Mouse (Mus musculus) MEL (cell line): ENCODE measurements around the gene S100pbp. TPM values are rescaled to one million over a fixed set of nuclear protein-coding genes. Genes with fewer than 3 reads are reported as not detected.

Experiments
- DNase-seq: peaks from one replicate; pipeline ENCODE4 v3.0.0; 2011; ENCODE audit warnings: low read depth, low spot score
- H3K27ac ChIP-seq: 2 replicates; pipeline ENCODE4 v1.5.1; 2012; ENCODE audit warnings: low read depth, mild to moderate bottlenecking, control low read depth, low read length, moderate library complexity; ENCODE audit not compliant: control insufficient read depth
- H3K27me3 ChIP-seq, 2 experiments: fragments of 150-350 bp in 1 of 2; sonication (generic) in 1 of 2; 2 replicates each; pipeline ENCODE4 v1.6.1; 2012; ENCODE audit warnings: low read length in 2 of 2, mild to moderate bottlenecking in 2 of 2, improper control_type of control experiment in 1 of 2, moderate library complexity in 1 of 2; ENCODE audit not compliant: insufficient read depth in 2 of 2, control insufficient read depth in 1 of 2
- H3K36me3 ChIP-seq, 2 experiments: 2 replicates each; pipeline ENCODE4 v1.6.1; 2012 to 2014; ENCODE audit warnings: low read length in 2 of 2, improper control_type of control experiment in 1 of 2, inconsistent platforms in 1 of 2, mild to moderate bottlenecking in 1 of 2; ENCODE audit not compliant: insufficient read depth in 2 of 2, control insufficient read depth in 1 of 2
- H3K4me1 ChIP-seq, 2 experiments: fragments of 150-350 bp in 1 of 2; sonication (generic) in 1 of 2; 2 replicates each; pipeline ENCODE4 v1.6.1; 2012; ENCODE audit warnings: low read length in 2 of 2, improper control_type of control experiment in 1 of 2, mild to moderate bottlenecking in 1 of 2; ENCODE audit not compliant: insufficient read depth in 2 of 2, control insufficient read depth in 1 of 2
- H3K4me3 ChIP-seq, 2 experiments: fragments of 150-350 bp in 1 of 2; sonication (generic) in 1 of 2; 2 replicates each; pipeline ENCODE4 v1.5.1; 2012; ENCODE audit warnings: low read depth in 2 of 2, low read length in 2 of 2, mild to moderate bottlenecking in 2 of 2, moderate library complexity in 2 of 2, control low read depth in 1 of 2, improper control_type of control experiment in 1 of 2; ENCODE audit not compliant: control insufficient read depth in 1 of 2, insufficient read depth in 1 of 2
- H3K79me2 ChIP-seq: 2 replicates; pipeline ENCODE4 v1.6.1; 2012; ENCODE audit warnings: mild to moderate bottlenecking, low read length, moderate library complexity; ENCODE audit not compliant: control insufficient read depth, poor library complexity, insufficient read depth
- H3K9ac ChIP-seq: 2 replicates; pipeline ENCODE4 v1.6.1; 2012; ENCODE audit warnings: low read depth, mild to moderate bottlenecking, control low read depth, low read length, moderate library complexity; ENCODE audit not compliant: control insufficient read depth, poor library complexity, severe bottlenecking
- H3K9me3 ChIP-seq: fragments of 150-350 bp; sonication (generic); replicated peaks from 2 replicates; pipeline ENCODE4 v1.6.1; 2012; ENCODE audit warnings: mild to moderate bottlenecking, low read length, improper control_type of control experiment, moderate library complexity; ENCODE audit not compliant: insufficient read depth
- CHD1 ChIP-seq: IDR thresholded peaks from 2 replicates; pipeline ENCODE4 v1.6.1; 2012; ENCODE audit warnings: low read depth, mild to moderate bottlenecking, inconsistent platforms, low read length, improper control_type of control experiment
- CHD2 ChIP-seq: IDR thresholded peaks from 2 replicates; pipeline ENCODE4 v1.6.1; 2011; ENCODE audit warnings: low read length, improper control_type of control experiment
- CTCF ChIP-seq, 3 experiments: IDR thresholded peaks in 2 of 3; conservative IDR thresholded peaks in 1 of 3; 2 replicates each; pipeline ENCODE4 v1.5.1; 2011 to 2012; ENCODE audit warnings: low read length in 3 of 3, low read depth in 2 of 3, mild to moderate bottlenecking in 2 of 3, improper control_type of control experiment in 1 of 3, inconsistent platforms in 1 of 3, mixed read lengths in 1 of 3, moderate library complexity in 1 of 3; ENCODE audit not compliant: control insufficient read depth in 1 of 3, insufficient read depth in 1 of 3, poor library complexity in 1 of 3, severe bottlenecking in 1 of 3
- E2F4 ChIP-seq: IDR thresholded peaks from 2 replicates; pipeline ENCODE4 v1.6.1; 2011; ENCODE audit warnings: low read depth, low read length, improper control_type of control experiment, borderline replicate concordance
- ELF1 ChIP-seq: IDR thresholded peaks from 2 replicates; pipeline ENCODE4 v1.6.1; 2014; ENCODE audit warnings: low read depth, mild to moderate bottlenecking, inconsistent platforms, low read length, improper control_type of control experiment, moderate library complexity
- EP300 ChIP-seq, 2 experiments: IDR thresholded peaks; 2 replicates each; pipeline ENCODE4 v1.6.1; 2011; ENCODE audit warnings: improper control_type of control experiment in 2 of 2, low read length in 2 of 2, low read depth in 1 of 2, mild to moderate bottlenecking in 1 of 2
- GABPA ChIP-seq: IDR thresholded peaks from 2 replicates; pipeline ENCODE4 v1.6.1; 2012; ENCODE audit warnings: low read depth, mild to moderate bottlenecking, inconsistent platforms, low read length, improper control_type of control experiment, moderate library complexity
- HCFC1 ChIP-seq: IDR thresholded peaks from 2 replicates; pipeline ENCODE4 v1.6.1; 2012; ENCODE audit warnings: low read depth, mild to moderate bottlenecking, inconsistent platforms, low read length, improper control_type of control experiment, moderate library complexity
- KAT2A ChIP-seq: conservative IDR thresholded peaks from 2 replicates; pipeline ENCODE4 v1.6.1; 2012; ENCODE audit warnings: low read depth, low read length, improper control_type of control experiment, inconsistent platforms
- MAFK ChIP-seq: IDR thresholded peaks from 2 replicates; pipeline ENCODE4 v1.6.1; 2011; ENCODE audit warnings: low read depth, mild to moderate bottlenecking, low read length, improper control_type of control experiment, borderline replicate concordance
- MAX ChIP-seq: IDR thresholded peaks from 2 replicates; pipeline ENCODE4 v1.6.1; 2011; ENCODE audit warnings: low read length, improper control_type of control experiment
- MEF2A ChIP-seq: IDR thresholded peaks from 2 replicates; pipeline ENCODE4 v1.6.1; 2014; ENCODE audit warnings: low read depth, mild to moderate bottlenecking, inconsistent platforms, low read length, improper control_type of control experiment; ENCODE audit not compliant: poor library complexity, insufficient replicate concordance, severe bottlenecking; ENCODE audit errors: extremely low read depth
- MXI1 ChIP-seq: IDR thresholded peaks from 2 replicates; pipeline ENCODE4 v1.6.1; 2011; ENCODE audit warnings: mild to moderate bottlenecking, low read depth, low read length, improper control_type of control experiment
- MYC ChIP-seq: IDR thresholded peaks from 2 replicates; pipeline ENCODE4 v1.6.1; 2011; ENCODE audit warnings: low read depth, mild to moderate bottlenecking, low read length, improper control_type of control experiment, moderate library complexity
- POLR2A ChIP-seq, 2 experiments: IDR thresholded peaks; 2 replicates each; pipeline ENCODE4 v1.6.1; 2011 to 2012; ENCODE audit warnings: low read length in 2 of 2, mild to moderate bottlenecking in 2 of 2, control low read depth in 1 of 2, improper control_type of control experiment in 1 of 2, low read depth in 1 of 2, moderate library complexity in 1 of 2; ENCODE audit not compliant: control insufficient read depth in 1 of 2, insufficient read depth in 1 of 2, poor library complexity in 1 of 2
- POLR2AphosphoS5 ChIP-seq: IDR thresholded peaks from 2 replicates; pipeline ENCODE4 v1.6.1; 2012; ENCODE audit warnings: low read depth, borderline replicate concordance, mild to moderate bottlenecking, inconsistent platforms, low read length, moderate library complexity, mixed read lengths
- RAD21 ChIP-seq: IDR thresholded peaks from 2 replicates; pipeline ENCODE4 v1.6.1; 2011; ENCODE audit warnings: mild to moderate bottlenecking, low read depth, low read length, improper control_type of control experiment
- TAL1 ChIP-seq: IDR thresholded peaks from 2 replicates; pipeline ENCODE4 v1.6.1; 2012; ENCODE audit warnings: mild to moderate bottlenecking, inconsistent platforms, low read length, moderate library complexity, mixed read lengths
- TBP ChIP-seq: IDR thresholded peaks from 2 replicates; pipeline ENCODE4 v1.8.0; 2011; ENCODE audit warnings: low read depth, low read length, improper control_type of control experiment
- TCF12 ChIP-seq: IDR thresholded peaks from 2 replicates; pipeline ENCODE4 v1.6.1; 2014; ENCODE audit warnings: low read depth, mild to moderate bottlenecking, inconsistent platforms, low read length, improper control_type of control experiment, moderate library complexity
- UBTF ChIP-seq: IDR thresholded peaks from 2 replicates; pipeline ENCODE4 v1.6.1; 2012; ENCODE audit warnings: low read depth, mild to moderate bottlenecking, inconsistent platforms, low read length, improper control_type of control experiment, moderate library complexity, borderline replicate concordance; ENCODE audit not compliant: insufficient read depth
- ZKSCAN1 ChIP-seq: IDR thresholded peaks from 2 replicates; pipeline ENCODE4 v1.6.1; 2012; ENCODE audit warnings: low read depth, mild to moderate bottlenecking, inconsistent platforms, low read length, improper control_type of control experiment, moderate library complexity
- ZMIZ1 ChIP-seq: IDR thresholded peaks from 2 replicates; pipeline ENCODE4 v1.6.1; 2012; ENCODE audit warnings: low read depth, mild to moderate bottlenecking, inconsistent platforms, low read length, improper control_type of control experiment, moderate library complexity
- ZNF384 ChIP-seq: IDR thresholded peaks from 2 replicates; pipeline ENCODE4 v1.6.1; 2012; ENCODE audit warnings: low read depth, mild to moderate bottlenecking, inconsistent platforms, low read length, improper control_type of control experiment
- polyA plus RNA-seq, 2 experiments: library from polyadenylated mRNA; stranded (reverse) in 1 of 2; unstranded in 1 of 2; fragments of >175 nt in 1 of 2; fragments of >200 nt in 1 of 2; gene quantifications; 2 replicates each; pipeline versions ENCODE4 v1.2.1 to v1.2.4; 2012; ENCODE audit warnings: low replicate concordance in 2 of 2, low read depth in 1 of 2; ENCODE audit not compliant: insufficient read length in 2 of 2, insufficient read depth in 1 of 2, missing spikeins in 1 of 2
- total RNA-seq: library from RNA; depleted of rRNA; stranded (reverse); fragments of 300-350 nt; gene quantifications from 2 replicates; pipeline ENCODE4 v1.2.3, GENCODE M21; 2012

The S100pbp gene
- total and polyA plus RNA-seq, 3 experiments = 11.6 to 28.3 TPM; not detected in 1

GRCm38 (mm10) chr4:129145411-129145810 lies 44.1 kb downstream of the S100pbp start:
- no peaks in the 10 kb centered on the region for H3K9me3 ChIP-seq
- peaks cover 0 to 25% of the 10 kb centered on the region in 2 experiments; a peak in 2 of 4 replicates for H3K36me3 ChIP-seq
- no peaks in the 10 kb centered on the region for H3K79me2 ChIP-seq
- TF ChIP-seq MEF2A (no peak), MYC (no peak), CHD2 (no peak), MAX (no peak), UBTF (no peak), POLR2A (IDR thresholded peaks at IDR 0.05; ENCODE audit: control insufficient read depth in 1 of 2, insufficient read depth in 1 of 2, low read depth in 1 of 2, low read length in 2 of 2, poor library complexity in 1 of 2) (no peak), EP300 (IDR thresholded peaks at IDR 0.05; ENCODE audit: low read depth in 1 of 2, low read length in 2 of 2) (no peak), KAT2A (no peak)
- peaks cover 16 to 25% of the 10 kb centered on the region in 2 experiments for H3K4me1 ChIP-seq
- H3K4me3 ChIP-seq = no peak overlapping the region
- no peak overlapping the region for H3K27ac ChIP-seq
- H3K27me3 ChIP-seq = no peaks in the 10 kb centered on the region
- no peak for DNase-seq
- no peak overlapping the region for H3K9ac ChIP-seq

- H3K4me1 ChIP-seq = peaks cover 24 to 33% of the 10 kb centered on the region in 2 experiments
- H3K27ac ChIP-seq = no peak overlapping the region
- no peak overlapping the region for H3K4me3 ChIP-seq
- TF ChIP-seq CTCF (IDR thresholded peaks at IDR 0.05 in 2 of 3, conservative IDR thresholded peaks at IDR 0.05 in 1 of 3; ENCODE audit: control insufficient read depth in 1 of 3, insufficient read depth in 1 of 3, low read depth in 2 of 3, low read length in 3 of 3, poor library complexity in 1 of 3, severe bottlenecking in 1 of 3) (no peak), CHD1 (no peak), TBP (no peak), ZKSCAN1 (no peak), HCFC1 (no peak), MAFK (no peak), CHD2 (no peak), MYC (no peak), TAL1 (no peak), ZMIZ1 (no peak), ZNF384 (no peak), POLR2AphosphoS5 (no peak), TCF12 (no peak), ELF1 (no peak), POLR2A (IDR thresholded peaks at IDR 0.05; ENCODE audit: control insufficient read depth in 1 of 2, insufficient read depth in 1 of 2, low read depth in 1 of 2, low read length in 2 of 2, poor library complexity in 1 of 2) (no peak), MAX (no peak), E2F4 (no peak), RAD21 (no peak), GABPA (no peak), MXI1 (no peak)
- no peak overlapping the region for H3K9ac ChIP-seq
- peaks cover 0 to 32% of the 10 kb centered on the region in 2 experiments; a peak in 2 of 4 replicates for H3K36me3 ChIP-seq
- no peaks in the 10 kb centered on the region for H3K9me3 ChIP-seq
- DNase-seq = no peak
- no peaks in the 10 kb centered on the region for H3K27me3 ChIP-seq
- no peaks in the 10 kb centered on the region for H3K79me2 ChIP-seq
These were observed 44.8 kb downstream of the S100pbp start for GRCm38 (mm10) chr4:129144401-129145367.
